Mouse (Mus musculus) bone marrow, adult 2 months (tissue): Measurements from ENCODE around the gene Pds5a.

Experiments
- CTCF ChIP-seq: fragments of 200-500 bp; IDR thresholded peaks from 2 replicates; pipeline ENCODE4 v1.5.1; 2011; ENCODE audit warnings: low read length, control low read depth; ENCODE audit not compliant: control insufficient read depth, insufficient read depth
- POLR2A ChIP-seq: fragments of 200-500 bp; IDR thresholded peaks from 2 replicates; pipeline ENCODE4 v1.6.1; 2011; ENCODE audit warnings: low read depth, mild to moderate bottlenecking, control low read depth, low read length, borderline replicate concordance; ENCODE audit not compliant: control insufficient read depth

DNA sequence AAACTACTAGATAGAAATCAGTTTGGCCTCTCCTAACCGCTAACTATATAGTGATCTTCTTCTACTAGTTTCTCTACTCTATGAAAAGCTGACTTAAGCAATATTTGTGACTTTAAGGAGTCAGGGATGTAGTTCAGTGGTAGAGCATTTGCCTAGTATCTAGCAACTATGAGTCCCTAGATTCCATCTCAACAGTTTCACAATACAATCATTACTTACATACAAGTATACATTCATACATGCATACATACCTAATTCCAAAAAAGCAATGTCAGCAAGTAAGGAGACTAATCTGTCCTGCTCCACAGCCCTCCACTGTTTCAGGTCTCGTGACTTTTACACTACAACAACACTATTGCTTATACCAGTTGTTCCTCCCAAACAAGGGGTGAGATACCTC is 36.1 kb downstream of the Pds5a start:
- TF ChIP-seq CTCF (no peak), POLR2A (no peak)
